Mouse (Mus musculus): ENCODE data around the gene Rtn3.
"Not testable (repeated sequence)": the region's sequence is repeated elsewhere in the genome, so short reads cannot be mapped to it uniquely, and the experiment has no call there.

DNA sequence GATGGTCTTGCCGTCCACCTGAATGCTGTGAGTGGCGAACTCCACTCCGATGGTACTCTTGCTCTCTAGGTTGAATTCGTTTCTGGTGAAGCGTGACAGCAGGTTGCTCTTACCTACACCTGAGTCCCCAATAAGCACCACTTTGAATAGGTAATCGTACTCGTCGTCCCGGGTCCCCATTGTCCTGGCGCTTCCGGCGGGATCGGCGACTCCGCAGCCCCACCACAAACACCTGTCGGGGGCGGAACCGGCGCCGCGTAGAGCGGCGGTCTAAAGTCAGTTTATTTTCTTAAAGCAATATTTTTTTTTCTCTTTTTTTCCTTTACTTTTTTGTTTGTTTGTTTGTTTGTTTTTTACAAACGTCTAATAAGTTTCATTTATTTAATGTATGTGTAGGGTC lies 84.2 kb downstream of the Rtn3 start:
- TF ChIP-seq POLR2A (IDR thresholded peaks at IDR 0.05; ENCODE audit: low read depth, low read length); CTCF (conservative IDR thresholded peaks at IDR 0.05; ENCODE audit: insufficient read depth, insufficient read length, low read depth, low read length): not testable (repeated sequence)
